Mouse (Mus musculus): Measurements from ENCODE around the gene Trappc10. TPM values are rescaled to one million over a fixed set of nuclear protein-coding genes. Genes with fewer than 3 reads are reported as not detected.

The Trappc10 gene
- polyA plus RNA-seq, 1 experiment from 2014 or later = 9.3 TPM

DNA sequence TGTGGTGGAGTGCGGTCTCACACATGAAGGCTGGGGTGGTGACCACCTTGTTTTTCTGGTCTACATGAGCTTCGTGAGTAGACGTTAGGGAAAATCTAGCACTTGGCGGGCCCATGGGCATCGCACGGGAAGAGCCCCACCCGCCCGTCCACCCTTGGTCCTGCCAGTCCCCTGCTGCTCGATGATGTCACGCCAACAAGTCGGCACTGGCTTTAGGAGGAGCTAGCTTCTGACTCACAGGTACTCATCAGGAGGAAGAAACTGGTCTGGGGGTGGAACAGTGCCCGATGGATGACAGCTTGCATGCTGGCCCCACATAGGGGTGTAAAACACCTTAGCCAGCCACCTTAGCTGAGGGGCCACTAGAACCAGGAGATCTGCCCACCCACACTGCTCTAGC lies 81.8 kb downstream of the Trappc10 start:
- no peak for DNase-seq (ENCODE audit: low spot score)
- Histone ChIP-seq H3K9me3 (replicated peaks) (no peaks in the 10 kb centered on the region), H3K4me1 (peaks cover 9% of the 10 kb centered on the region), H3K36me3 (peaks cover 54% of the 10 kb centered on the region), H3K27ac (replicated peaks) (no peak overlapping the region), H3K27me3 (ENCODE audit: low read depth, poor library complexity, severe bottlenecking) (no peaks in the 10 kb centered on the region), H3K4me3 (no peak overlapping the region)
- WGBS = 92% methylated on average over 12 of the region's 12 CpGs

DNA sequence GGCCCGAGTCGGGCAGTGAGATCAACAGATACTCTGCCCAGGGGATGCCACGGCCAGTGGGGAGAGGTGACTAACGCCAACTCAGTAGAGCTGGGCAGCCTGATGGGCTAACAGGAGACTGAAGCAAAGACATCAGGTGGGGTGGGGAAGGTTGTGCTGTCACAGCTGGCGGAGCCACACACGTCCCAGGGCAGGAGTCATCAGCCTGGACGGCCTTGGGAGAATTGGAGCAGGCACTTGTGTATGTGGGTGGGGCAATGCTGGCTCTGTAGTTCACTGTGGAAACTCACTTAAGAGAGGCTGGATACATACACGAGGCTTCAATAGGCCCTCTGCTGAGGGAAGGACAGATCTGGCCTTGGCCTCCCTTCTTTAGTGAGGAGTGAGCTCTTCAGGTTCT lies 83.3 kb downstream of the Trappc10 start:
- H3K4me1 ChIP-seq = peaks cover 9% of the 10 kb centered on the region
- H3K4me3 ChIP-seq = no peak overlapping the region
- no peak overlapping the region for H3K27ac ChIP-seq (replicated peaks)
- no peak for DNase-seq (ENCODE audit: low spot score)
- H3K36me3 ChIP-seq = peaks cover 38% of the 10 kb centered on the region
- 88% methylated on average over 8 of the region's 8 CpGs for WGBS
- H3K27me3 ChIP-seq (ENCODE audit: low read depth, poor library complexity, severe bottlenecking) = no peaks in the 10 kb centered on the region
- no peaks in the 10 kb centered on the region for H3K9me3 ChIP-seq (replicated peaks)

DNA sequence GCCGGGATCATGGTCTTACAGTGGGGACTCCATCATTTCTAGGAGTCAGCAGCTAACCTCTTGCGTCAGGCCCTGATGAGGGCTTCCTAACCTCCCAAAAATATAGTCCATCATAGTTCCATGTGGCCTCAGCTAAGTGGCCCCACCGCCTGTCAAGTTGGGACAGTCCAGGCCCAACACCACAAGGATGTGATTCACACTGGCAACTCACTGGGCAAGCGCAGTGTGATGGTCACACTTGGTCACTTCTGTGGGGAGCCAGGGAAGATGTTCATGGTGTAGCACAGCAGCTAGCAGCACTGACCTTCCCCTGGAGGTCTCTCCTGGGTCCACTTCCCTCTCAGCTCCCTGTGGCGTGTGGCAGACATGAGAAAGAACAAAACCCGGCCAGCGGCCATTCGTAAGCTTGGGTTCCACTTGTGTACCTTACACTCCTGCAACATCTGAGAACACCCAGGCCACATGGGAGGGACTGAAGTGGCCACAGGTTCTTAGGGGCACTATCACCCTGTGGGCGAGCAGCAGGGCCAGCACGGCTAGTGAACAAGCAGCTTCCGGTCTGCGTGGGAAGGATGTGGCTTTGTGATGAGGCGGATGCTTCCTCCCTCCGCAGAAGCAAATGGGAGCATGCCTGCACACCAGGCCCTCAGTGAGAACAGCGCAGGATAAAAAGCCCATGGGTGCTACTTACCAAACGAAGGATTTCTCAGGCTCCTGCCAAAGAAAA lies 83.9 kb downstream of the Trappc10 start:
- no peak for DNase-seq (ENCODE audit: low spot score)
- WGBS = 87% methylated on average over 16 of the region's 16 CpGs
- Histone ChIP-seq H3K27me3 (ENCODE audit: low read depth, poor library complexity, severe bottlenecking) (no peaks in the 10 kb centered on the region), H3K9me3 (replicated peaks) (no peaks in the 10 kb centered on the region), H3K4me1 (peaks cover 9% of the 10 kb centered on the region), H3K4me3 (no peak overlapping the region), H3K27ac (replicated peaks) (no peak overlapping the region), H3K36me3 (peaks cover 33% of the 10 kb centered on the region)

DNA sequence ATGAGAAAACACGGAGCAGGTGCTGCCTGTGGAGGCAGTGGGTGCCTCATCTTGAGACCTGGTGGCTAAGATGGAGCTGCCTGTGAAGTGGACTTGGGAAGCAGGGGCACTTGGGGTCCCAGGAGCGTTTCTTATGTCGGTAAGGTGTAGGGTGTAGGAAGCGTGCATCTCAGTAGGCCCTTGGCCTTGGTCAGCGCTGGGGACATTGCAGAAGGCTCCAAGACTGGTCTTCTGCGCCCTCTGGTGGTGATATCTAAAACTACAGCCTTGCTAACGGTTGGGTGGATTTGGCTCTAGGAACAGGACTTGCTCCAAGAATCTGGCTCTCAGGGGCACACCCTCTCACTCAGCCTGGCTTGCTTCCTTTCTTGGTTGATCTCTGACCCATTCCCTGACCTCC lies 84.5 kb downstream of the Trappc10 start:
- H3K4me3 ChIP-seq = peak overlapping the region; percentile 26; the same call in 1 of the 2 replicates
- peaks cover 26% of the 10 kb centered on the region for H3K36me3 ChIP-seq
- peak; percentile 83 for DNase-seq (ENCODE audit: low spot score)
- H3K27ac ChIP-seq (replicated peaks) = no peak overlapping the region
- H3K4me1 ChIP-seq = peaks cover 9% of the 10 kb centered on the region
- WGBS = 4% methylated on average over 7 of the region's 7 CpGs
- H3K9me3 ChIP-seq (replicated peaks) = no peaks in the 10 kb centered on the region
- H3K27me3 ChIP-seq (ENCODE audit: low read depth, poor library complexity, severe bottlenecking) = no peaks in the 10 kb centered on the region

DNA sequence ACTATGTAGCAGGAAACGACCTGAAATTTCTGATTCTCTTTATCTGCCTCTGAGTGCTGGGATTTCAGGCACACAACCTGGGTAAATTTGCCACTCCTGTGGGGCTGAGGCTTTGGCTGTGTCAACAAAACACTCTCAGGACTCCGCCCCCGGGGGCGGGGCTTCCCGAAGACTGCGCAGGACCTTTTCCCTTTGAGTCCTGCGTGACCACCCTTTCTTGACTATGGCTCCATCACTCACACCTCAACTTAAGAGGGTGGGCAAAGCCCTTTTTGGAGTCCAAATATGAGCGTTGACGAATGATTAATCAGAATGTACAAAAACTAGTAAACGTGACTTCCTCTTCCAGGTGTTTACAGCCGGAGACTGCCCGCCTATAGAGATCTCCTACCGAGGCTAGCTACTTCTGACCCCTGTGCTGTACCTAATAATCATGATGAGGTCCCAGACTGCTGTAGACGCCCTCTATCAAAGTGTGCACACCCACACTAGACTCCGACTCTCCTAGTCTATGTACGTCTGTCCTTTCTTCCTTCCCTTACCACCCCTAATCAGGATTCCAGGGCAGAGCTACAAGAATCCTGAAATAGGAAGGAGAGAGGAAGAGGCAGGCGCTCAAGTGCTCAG lies 85.1 kb downstream of the Trappc10 start:
- H3K36me3 ChIP-seq = peaks cover 21% of the 10 kb centered on the region
- H3K4me3 ChIP-seq = peak overlapping the region; percentile 26
- H3K27me3 ChIP-seq (ENCODE audit: low read depth, poor library complexity, severe bottlenecking) = no peaks in the 10 kb centered on the region
- H3K27ac ChIP-seq (replicated peaks) = no peak overlapping the region
- no peaks in the 10 kb centered on the region for H3K9me3 ChIP-seq (replicated peaks)
- WGBS = 17% methylated on average over 17 of the region's 17 CpGs
- peaks cover 9% of the 10 kb centered on the region for H3K4me1 ChIP-seq
- DNase-seq (ENCODE audit: low spot score) = peak; percentile 23

DNA sequence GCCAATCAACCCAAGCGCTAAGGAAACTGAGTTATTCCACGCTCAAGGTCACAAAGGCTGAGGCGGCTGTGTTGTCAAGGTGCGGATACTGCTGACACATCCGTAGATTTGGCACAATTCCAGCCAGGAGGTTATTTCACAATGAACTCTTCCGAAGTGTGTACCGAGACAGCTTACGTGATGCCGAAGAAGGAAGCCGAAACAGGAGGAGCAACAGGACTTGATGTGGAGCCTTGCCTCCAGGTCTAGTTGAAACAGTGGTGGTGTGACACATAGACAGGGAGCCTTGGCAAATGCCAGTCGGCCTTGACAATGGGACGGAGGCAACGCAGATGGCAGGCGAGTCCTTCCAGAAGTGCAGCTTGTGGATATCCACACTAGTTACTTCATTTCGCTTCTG lies 86.4 kb downstream of the Trappc10 start:
- WGBS = 91% methylated on average over 15 of the region's 15 CpGs
- Histone ChIP-seq H3K36me3 (peaks cover 11% of the 10 kb centered on the region), H3K9me3 (replicated peaks) (no peaks in the 10 kb centered on the region), H3K4me1 (peaks cover 9% of the 10 kb centered on the region), H3K4me3 (no peak overlapping the region), H3K27ac (replicated peaks) (no peak overlapping the region), H3K27me3 (ENCODE audit: low read depth, poor library complexity, severe bottlenecking) (no peaks in the 10 kb centered on the region)
- no peak for DNase-seq (ENCODE audit: low spot score)

DNA sequence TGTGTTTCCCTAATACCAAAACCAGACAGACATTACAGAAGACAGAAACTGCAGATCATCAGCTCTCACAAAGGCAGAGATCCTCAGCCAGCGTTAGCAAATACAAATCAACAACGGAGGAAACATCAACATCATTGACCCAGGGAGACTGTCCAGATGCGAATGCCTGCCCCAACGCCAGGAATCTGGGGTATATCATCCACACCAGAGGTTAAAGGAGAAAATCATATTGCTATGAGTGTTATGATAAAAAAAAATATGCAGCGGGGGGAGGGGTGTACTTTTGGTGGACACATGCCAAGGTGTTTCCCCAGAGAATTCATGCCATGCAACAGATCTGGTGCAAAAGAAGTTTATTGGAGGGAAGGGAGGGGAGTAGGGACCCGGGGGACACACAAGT lies 87.5 kb downstream of the Trappc10 start:
- Histone ChIP-seq H3K4me3 (no peak overlapping the region), H3K4me1 (peaks cover 9% of the 10 kb centered on the region), H3K27ac (replicated peaks) (no peak overlapping the region), H3K36me3 (no peaks in the 10 kb centered on the region), H3K27me3 (ENCODE audit: low read depth, poor library complexity, severe bottlenecking) (no peaks in the 10 kb centered on the region), H3K9me3 (replicated peaks) (no peaks in the 10 kb centered on the region)
- no peak for DNase-seq (ENCODE audit: low spot score)
- 85% methylated on average over 6 of the region's 6 CpGs for WGBS

DNA sequence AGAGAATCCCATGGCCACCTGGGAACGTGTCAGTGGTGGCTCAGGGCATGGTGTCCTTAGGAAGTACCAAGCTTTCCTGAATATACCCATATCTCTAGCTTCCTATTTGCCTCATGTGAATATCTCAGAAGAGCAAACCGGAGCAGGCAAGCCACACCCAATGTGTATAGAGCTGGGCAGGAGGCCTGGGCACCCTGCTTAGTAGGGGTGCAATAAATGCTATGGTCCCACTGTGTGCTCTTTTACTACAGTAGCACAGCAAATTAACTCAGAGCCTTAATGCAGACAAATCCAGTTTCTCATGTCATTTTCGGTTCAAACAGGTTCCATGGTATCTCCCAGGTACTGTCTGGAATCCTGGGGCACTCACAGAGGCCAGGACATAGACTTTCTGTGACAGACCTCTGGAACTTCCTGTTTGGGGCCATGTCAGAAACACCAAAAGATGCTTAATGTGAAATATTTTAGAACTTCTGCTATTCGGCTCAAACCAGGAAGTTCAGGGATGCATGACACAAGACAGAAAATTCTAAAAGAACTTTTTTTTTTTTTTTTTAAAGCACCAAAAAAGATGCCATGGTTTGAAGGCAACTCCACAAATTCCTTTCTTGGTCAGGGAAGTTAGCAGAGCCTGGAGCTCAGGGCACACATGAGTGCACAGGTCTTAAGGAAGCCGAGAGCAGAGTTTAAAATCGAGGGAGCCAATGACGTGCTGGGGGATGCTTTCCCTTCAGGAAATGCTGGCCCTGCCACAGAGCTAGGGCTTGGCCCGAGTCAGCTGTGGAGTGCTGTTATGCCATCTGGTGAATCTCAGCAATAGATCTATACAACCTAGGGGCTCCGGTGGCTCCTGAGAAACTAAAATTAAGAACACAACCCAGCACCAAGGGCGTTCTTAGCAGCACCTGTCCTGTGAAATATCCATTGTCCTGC lies 95.3 kb downstream of the Trappc10 start:
- WGBS = 71% methylated on average over 10 of the region's 10 CpGs
- DNase-seq (ENCODE audit: low spot score) = no peak
- Histone ChIP-seq H3K36me3 (no peaks in the 10 kb centered on the region), H3K4me1 (no peaks in the 10 kb centered on the region), H3K4me3 (no peak overlapping the region), H3K9me3 (replicated peaks) (no peaks in the 10 kb centered on the region), H3K27ac (replicated peaks) (no peak overlapping the region), H3K27me3 (ENCODE audit: low read depth, poor library complexity, severe bottlenecking) (no peaks in the 10 kb centered on the region)

DNA sequence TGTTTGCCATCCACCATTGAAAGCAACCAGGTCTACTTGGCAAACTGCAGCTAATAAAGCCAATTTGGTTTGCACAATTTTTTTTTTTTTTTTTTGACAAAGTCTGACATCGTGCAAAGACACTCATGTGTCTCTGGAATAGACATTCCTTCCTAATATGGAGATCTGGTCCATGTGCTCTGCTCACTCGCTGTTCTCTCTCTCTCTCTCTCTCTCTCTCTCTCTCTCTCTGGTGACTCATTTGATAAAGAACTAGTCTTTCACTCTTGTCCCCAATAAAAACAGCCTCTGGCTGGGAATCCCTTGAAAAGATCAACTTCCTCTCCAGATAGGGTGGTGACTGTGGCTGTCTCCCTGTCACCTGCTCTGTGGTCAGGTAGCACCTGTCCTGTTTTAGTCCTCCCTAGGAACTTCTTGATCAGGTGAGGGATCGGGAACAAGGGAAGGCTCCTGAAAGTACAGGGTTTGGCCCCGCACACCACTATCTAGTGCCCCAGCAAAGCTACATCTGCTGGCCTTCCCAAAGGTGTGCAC lies 96.5 kb downstream of the Trappc10 start:
- Histone ChIP-seq H3K4me1 (no peaks in the 10 kb centered on the region), H3K27me3 (ENCODE audit: low read depth, poor library complexity, severe bottlenecking) (no peaks in the 10 kb centered on the region), H3K27ac (replicated peaks) (no peak overlapping the region), H3K4me3 (no peak overlapping the region), H3K9me3 (replicated peaks) (no peaks in the 10 kb centered on the region), H3K36me3 (no peaks in the 10 kb centered on the region)
- no peak for DNase-seq (ENCODE audit: low spot score)
- 81% methylated on average over 4 of the region's 4 CpGs for WGBS

DNA sequence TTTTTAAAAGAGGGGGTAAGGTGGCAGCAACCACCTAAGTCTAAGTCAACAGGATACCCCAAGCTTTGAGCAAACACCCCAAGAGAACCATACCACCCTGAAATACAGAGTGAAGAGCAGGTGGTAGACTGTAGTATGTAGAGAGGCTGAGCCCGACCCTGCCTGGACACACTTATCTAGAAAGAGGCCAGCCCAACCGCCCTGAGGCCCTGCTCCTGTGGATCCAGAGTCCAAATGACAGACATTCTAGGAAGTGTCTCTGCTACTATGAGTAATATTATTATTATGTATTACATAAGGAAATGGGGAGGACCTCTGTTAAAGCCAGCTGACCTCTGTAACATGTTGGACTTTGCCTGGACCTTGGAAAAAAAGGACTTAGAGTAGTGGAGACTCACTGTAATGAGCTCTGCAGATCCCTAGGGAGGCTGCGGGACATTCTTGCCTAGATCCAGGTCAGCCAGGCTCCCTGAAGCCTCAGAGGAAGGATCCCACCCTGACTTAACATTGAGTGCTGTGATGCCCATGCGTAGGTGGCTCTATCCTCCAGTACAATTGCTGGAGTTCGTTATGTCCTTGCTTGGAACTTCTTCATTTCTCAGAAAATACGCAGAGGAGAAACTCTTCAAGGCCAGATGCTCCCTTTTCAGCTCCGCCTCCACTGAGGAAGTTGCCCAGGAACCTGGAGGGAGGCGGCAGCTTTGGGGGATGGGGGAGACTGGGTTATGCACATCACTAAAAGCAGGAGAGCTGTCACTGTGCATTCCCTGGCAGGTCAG lies 100.5 kb downstream of the Trappc10 start:
- WGBS = 63% methylated on average over 8 of the region's 8 CpGs
- Histone ChIP-seq H3K27me3 (ENCODE audit: low read depth, poor library complexity, severe bottlenecking) (no peaks in the 10 kb centered on the region), H3K36me3 (no peaks in the 10 kb centered on the region), H3K9me3 (replicated peaks) (no peaks in the 10 kb centered on the region), H3K4me1 (peaks cover 1% of the 10 kb centered on the region), H3K27ac (replicated peaks) (no peak overlapping the region), H3K4me3 (no peak overlapping the region)
- DNase-seq (ENCODE audit: low spot score) = no peak

DNA sequence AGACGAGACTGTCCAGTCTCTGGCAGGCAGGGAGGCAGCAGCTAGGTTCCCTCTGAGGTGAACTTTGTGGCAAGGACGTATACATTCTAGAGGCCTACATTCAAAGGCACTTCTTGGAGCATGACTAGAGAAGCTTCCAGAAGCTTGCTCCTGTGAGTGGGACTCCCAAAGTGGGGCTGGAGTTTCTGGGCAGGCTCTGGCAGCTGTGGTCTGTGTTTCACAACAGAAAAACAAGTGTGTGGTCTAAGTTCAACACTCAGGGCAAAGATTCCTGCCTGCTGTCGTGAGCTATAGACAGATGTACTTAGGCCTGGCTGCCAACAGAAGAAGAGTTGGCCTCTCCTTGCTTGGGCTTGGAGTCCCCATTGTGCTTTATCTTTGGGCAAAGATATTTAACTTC lies 103.6 kb downstream of the Trappc10 start:
- DNase-seq (ENCODE audit: low spot score) = no peak
- H3K4me1 ChIP-seq = peaks cover 14% of the 10 kb centered on the region
- H3K9me3 ChIP-seq (replicated peaks) = no peaks in the 10 kb centered on the region
- H3K27me3 ChIP-seq (ENCODE audit: low read depth, poor library complexity, severe bottlenecking) = no peaks in the 10 kb centered on the region
- WGBS = 81% methylated on average over 3 of the region's 3 CpGs
- no peaks in the 10 kb centered on the region for H3K36me3 ChIP-seq
- no peak overlapping the region for H3K4me3 ChIP-seq
- H3K27ac ChIP-seq (replicated peaks) = no peak overlapping the region

DNA sequence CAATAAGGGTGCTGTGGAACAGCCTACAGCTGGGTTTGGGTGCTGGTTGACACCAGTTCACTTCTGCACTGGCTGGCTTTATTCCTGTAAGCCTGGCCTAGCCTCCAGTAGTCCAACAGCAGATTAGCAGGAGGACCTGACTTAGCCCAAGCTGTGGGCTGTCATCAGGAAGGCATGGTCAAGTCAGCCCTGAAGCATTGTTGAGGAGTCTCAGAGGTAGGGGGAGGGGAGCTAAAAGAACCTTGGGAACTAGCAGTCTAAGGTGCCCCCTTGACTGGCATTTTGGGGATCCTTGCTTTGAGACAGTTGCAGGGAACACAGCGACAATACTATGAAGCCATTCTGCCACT lies 104.2 kb downstream of the Trappc10 start:
- no peak for DNase-seq (ENCODE audit: low spot score)
- no peak overlapping the region for H3K27ac ChIP-seq (replicated peaks)
- H3K4me3 ChIP-seq = no peak overlapping the region
- peaks cover 20% of the 10 kb centered on the region for H3K4me1 ChIP-seq
- H3K36me3 ChIP-seq = no peaks in the 10 kb centered on the region
- H3K27me3 ChIP-seq (ENCODE audit: low read depth, poor library complexity, severe bottlenecking) = no peaks in the 10 kb centered on the region
- H3K9me3 ChIP-seq (replicated peaks) = no peaks in the 10 kb centered on the region
- WGBS = 84% methylated on average over 1 of the region's 1 CpGs

Measured in midbrain, embryonic 10.5 days (tissue).